Mouse (Mus musculus) retina, postnatal 7 days (tissue): ENCODE measurements around the gene Nf1.

Experiments
- DNase-seq: peaks from one replicate; pipeline ENCODE4 v3.0.0-alpha.2; 2012; ENCODE audit warnings: low read depth, low spot score

Nf1 gene

GRCm38 (mm10) chr11:79328060-79328459 is 11.4 kb upstream of the Nf1 start:
- DNase-seq = no peak

DNA sequence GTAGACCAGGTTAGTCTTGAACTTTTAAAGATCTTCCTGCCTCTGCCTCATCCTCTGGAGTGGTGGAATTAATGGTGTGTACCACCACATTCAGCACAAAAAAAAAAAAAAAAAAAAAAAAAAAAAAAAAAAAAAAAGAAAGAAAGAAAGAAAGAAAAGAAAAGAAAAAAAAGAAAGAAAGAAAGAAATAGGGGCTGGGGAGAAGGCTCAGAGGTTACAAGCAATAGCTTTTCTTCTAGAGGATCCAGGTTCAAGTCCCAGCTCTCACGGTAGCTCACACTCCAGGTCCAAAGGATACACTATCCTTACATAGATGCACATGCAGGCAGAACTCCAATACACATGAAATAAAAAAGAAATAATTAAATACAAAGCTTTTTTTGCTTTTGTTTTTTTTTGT is 9.9 kb upstream of the Nf1 start:
- no peak for DNase-seq

GRCm38 (mm10) chr11:79335077-79335476 is 4.4 kb upstream of the Nf1 start:
- no peak for DNase-seq

DNA sequence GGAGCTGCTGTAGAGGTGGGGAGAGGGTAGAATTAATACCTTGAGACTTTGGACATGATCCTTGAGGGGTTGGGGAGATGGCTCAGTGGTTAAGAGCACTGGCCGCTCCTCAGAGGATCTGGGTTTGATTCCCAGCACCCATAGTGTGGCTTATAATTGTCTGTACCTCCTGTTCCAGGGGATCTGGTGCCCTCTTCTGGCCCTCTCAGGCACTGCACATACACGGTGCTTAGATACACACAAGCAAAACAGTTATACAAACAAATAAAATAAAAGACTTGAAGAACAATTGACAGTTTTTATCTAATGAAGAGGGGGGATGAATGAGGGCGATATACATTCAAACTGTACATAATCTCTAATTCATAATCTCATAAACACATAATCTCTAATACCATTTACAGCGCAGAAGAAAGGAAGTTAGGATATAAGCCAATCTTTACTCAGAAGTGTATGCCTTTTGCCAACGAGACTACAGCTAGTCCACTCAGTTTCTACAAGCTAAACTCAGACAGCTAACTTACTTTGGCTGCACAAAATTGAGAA is 2.7 kb upstream of the Nf1 start:
- DNase-seq = no peak

- no peak for DNase-seq
Observed at GRCm38 (mm10) chr11:79338621-79339020, 872 bp upstream of the Nf1 start.

DNA sequence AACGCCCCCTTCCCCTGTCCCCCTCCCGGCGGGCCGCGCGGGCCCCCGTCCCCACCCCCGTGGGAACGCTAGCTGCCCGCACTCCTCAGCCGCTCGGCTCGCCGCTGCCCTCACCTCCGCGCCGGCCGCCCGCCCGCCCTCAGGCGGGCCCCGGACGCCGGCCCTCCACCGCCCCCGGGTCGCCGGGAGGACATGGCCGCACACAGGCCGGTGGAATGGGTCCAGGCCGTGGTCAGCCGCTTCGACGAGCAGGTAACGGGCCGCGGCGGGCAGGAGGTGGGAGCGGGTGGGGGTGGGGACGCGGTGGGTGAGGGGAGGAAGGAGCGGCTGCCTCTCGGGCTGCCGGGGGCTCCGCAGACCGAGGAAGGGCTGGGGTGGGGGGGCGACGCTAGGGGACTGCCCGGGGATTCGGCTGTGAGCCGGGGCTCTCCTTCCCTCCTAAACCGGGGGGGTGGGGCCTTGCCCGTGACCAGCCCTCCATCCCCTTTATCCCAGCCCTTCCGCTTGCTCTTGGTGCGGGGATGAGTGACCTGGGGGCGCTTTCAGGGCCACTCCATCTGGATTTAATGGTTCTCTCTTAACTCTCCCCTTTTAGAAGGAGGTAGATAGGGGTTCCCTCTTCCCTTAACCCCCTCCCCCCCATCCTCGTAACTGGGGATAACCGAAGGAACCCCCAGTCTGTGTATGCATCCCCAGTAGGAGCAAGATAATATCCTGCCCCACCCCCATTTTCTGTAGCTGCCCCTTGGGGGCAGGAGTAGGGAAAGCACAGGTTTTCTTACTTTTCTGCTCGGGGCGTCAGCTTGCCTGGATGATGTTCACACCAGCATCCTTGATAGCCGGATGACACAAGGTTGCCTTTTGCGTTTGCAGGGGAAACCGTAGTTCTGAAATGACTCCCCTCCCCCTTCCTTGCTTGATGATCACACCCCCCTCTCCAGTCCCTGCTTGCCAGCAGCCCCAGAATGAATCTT is 602 bp downstream of the Nf1 start:
- peak; percentile 14 for DNase-seq

- DNase-seq = no peak
Observed at GRCm38 (mm10) chr11:79356995-79357394, 17.5 kb downstream of the Nf1 start.

- DNase-seq = no peak
Observed at GRCm38 (mm10) chr11:79357397-79357796, 17.9 kb downstream of the Nf1 start.

DNA sequence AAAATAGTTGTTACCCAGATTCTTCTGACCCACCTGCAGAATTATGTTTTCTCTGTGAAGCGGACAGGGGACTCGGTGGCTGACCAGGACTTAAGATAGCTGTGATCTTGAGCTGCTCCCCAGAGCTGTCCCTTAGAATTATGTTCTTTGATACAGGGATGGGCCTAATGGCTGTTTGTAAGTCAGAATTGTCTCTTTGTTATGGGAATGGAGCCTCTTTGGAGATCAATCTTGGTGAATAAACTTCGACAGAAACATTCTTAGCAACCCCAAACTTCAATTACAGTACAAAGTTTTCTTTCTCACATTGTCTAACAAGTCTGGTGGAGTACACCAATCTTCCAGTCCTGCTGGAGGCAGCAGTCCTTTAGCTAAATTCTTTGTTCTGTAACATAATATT is 25.5 kb downstream of the Nf1 start:
- DNase-seq = no peak

GRCm38 (mm10) chr11:79366284-79366683 is 26.8 kb downstream of the Nf1 start:
- no peak for DNase-seq

DNA sequence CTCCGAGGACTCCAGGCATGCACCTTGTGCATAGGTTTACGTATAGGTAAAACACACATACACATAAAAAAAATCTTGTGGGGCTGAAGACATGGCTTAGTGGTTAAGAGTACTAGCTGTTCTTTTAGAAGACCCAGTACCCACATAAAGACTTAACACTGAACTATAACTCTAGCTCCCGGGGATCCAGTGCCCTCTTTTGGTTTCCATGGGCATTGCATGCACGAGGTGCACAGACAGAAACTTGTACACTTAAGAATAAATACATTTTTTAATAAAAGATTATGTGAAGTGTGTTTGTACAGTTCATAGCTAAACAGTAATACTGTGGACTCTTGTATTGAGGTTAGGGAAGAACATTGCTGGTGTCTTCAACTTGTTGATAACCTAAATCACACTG is 33.5 kb downstream of the Nf1 start:
- DNase-seq = no peak

DNA sequence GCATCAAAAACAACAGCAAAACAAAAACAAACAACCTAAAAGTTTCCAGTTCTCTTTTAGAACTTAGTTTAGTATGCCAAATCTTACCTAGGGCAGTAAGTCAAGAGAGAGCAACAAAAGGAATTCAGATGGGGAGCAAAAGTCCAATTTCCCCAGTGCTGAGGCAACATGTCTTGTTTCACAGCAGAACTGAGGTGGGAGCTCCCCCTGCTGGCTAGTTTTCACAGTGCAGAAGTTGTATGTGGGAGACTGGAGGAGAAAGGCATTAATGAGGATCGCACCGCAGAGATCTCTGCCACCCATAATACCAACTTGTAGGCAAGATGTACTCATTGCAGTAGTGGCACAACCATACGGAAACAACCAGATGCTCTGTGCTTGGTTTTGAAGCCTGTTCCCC is 58.8 kb downstream of the Nf1 start:
- peak; percentile 70 for DNase-seq

GRCm38 (mm10) chr11:79403625-79404319 is 64.3 kb downstream of the Nf1 start:
- DNase-seq = no peak

GRCm38 (mm10) chr11:79413761-79414513 is 74.4 kb downstream of the Nf1 start:
- no peak for DNase-seq

- no peak for DNase-seq
Observed at GRCm38 (mm10) chr11:79422496-79422895, 83.0 kb downstream of the Nf1 start.

- no peak for DNase-seq
Observed at GRCm38 (mm10) chr11:79426571-79426970, 87.1 kb downstream of the Nf1 start.

GRCm38 (mm10) chr11:79427638-79428037 is 88.1 kb downstream of the Nf1 start:
- DNase-seq = peak; percentile 29

DNA sequence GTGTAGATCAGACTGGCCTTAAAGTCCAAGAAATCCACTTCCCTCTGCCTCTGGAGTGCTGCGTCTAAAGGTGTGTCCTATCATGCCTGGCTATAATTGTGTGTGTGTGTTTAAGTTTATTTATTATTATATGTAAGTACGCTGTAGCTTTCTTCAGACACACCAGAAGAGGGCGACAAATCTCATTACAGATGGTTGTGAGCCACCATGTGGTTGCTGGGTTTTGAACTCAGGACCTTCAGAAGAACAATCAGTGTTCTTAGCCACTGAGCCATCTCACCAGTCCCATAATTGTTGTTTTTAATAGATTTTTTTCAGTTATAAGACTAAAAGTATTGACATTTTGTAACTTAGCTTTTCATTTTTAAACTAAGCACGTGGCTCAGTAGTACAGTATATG is 95.8 kb downstream of the Nf1 start:
- DNase-seq = no peak

DNA sequence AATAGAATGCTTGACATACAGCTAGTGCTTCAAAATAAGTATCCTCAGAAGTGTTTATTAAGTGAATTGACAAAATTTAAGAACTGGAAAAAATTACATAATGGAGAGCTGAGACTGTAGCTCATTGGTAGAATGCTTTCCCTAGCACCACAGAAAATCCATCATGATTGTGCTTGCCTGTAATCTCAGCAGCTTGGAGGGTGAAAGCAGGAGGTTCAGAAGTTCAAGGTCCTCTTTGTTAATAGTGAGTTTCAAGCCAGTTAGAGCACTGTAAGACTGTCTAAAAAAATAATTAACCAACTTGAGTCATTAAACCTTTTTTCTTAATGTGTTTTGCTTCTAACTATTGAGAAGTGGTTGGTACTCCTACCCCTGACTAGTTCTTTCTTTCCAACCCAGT is 108.9 kb downstream of the Nf1 start:
- DNase-seq = no peak

GRCm38 (mm10) chr11:79452966-79453365 is 113.5 kb downstream of the Nf1 start:
- no peak for DNase-seq

DNA sequence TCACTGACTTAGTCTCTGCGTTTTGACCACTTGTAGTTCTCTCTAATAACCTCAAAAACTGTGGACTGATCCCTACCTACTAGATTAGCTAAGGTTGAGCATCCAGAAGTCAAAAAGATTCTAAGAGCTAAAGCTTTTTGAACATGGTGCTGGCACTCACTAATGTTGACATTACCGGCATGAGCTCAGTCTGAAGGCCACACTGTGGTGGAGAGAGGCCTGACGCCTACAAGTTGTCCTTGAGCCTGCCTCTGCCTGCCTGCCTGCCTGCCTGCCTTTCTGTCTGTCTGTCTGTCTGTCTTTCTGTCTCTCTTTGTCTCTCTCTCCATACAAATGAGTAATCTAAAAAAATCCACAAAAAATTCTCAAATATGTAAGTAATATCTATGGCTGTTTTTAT is 118.4 kb downstream of the Nf1 start:
- DNase-seq = no peak

GRCm38 (mm10) chr11:79459846-79460245 is 120.4 kb downstream of the Nf1 start:
- no peak for DNase-seq
